Mouse (Mus musculus) heart, embryonic 11.5 days (tissue): ENCODE measurements around the gene Serpinb9f. TPM values are rescaled to one million over a fixed set of nuclear protein-coding genes. Genes with fewer than 3 reads are reported as not detected.
"Not testable (repeated sequence)": the region's sequence is repeated elsewhere in the genome, so short reads cannot be mapped to it uniquely, and the experiment has no call there.

Experiments used
- ATAC-seq: fragments of 200-750 bp; cut with Nextera tagmentation; replicated peaks from 2 replicates; pipeline ENCODE4 v1.8.0; 2017; ENCODE audit warnings: moderate library complexity; ENCODE audit not compliant: insufficient number of reproducible peaks, low FRiP score, low TSS enrichment
- H3K27ac ChIP-seq: fragments of 300-500 bp; sonication (generic); 2 replicates; pipeline ENCODE4 v1.5.1; 2014; ENCODE audit warnings: mild to moderate bottlenecking, low read depth, low read length
- H3K27me3 ChIP-seq: fragments of 300-500 bp; sonication (generic); 2 replicates; pipeline ENCODE4 v1.6.1; 2014; ENCODE audit warnings: mild to moderate bottlenecking, low read length, mixed read lengths; ENCODE audit not compliant: control insufficient read depth, insufficient read depth
- H3K36me3 ChIP-seq: fragments of 300-500 bp; sonication (generic); 2 replicates; pipeline ENCODE4 v1.6.1; 2014; ENCODE audit warnings: mild to moderate bottlenecking, low read length, moderate library complexity, mixed read lengths; ENCODE audit not compliant: control insufficient read depth, insufficient read depth
- H3K4me1 ChIP-seq: fragments of 300-500 bp; sonication (generic); 2 replicates; pipeline ENCODE4 v1.6.1; 2014; ENCODE audit warnings: low read length; ENCODE audit not compliant: control insufficient read depth, insufficient read depth
- H3K4me2 ChIP-seq: fragments of 300-500 bp; sonication (generic); 2 replicates; pipeline ENCODE4 v1.6.1; 2014; ENCODE audit warnings: mild to moderate bottlenecking, moderate library complexity
- H3K4me3 ChIP-seq: fragments of 300-500 bp; sonication (generic); 2 replicates; pipeline ENCODE4 v1.5.1; 2014; ENCODE audit warnings: low read depth, low read length
- H3K9ac ChIP-seq: fragments of 300-500 bp; sonication (generic); 2 replicates; pipeline ENCODE4 v1.6.1; 2014; ENCODE audit warnings: mild to moderate bottlenecking, low read depth, low read length, moderate library complexity
- H3K9me3 ChIP-seq: fragments of 300-500 bp; sonication (generic); replicated peaks from 2 replicates; pipeline ENCODE4 v1.6.1; 2016; ENCODE audit warnings: low read length; ENCODE audit not compliant: control insufficient read depth
- WGBS: fragments of 180-500 bp; shearing (Covaris S2); extraction: QIAGEN DNeasy Blood & Tissue Kit; methylation state at CpG from one replicate; pipeline ENCODE4 v1.1.7; 2014; ENCODE audit not compliant: insufficient replicate concordance; 5-methylcytosine and 5-hydroxymethylcytosine counted together
- polyA plus RNA-seq: library from polyadenylated mRNA; unstranded; fragments of >200 nt; fragmentation: Nextera tagmentation; extraction: Ambion mirVana; gene quantifications from 2 replicates; pipeline ENCODE4 v1.2.1, GENCODE M21; 2014

Gene Serpinb9f
- not detected in 2 replicates for polyA plus RNA-seq

GRCm38 (mm10) chr13:33323777-33324176, at the start of gene Serpinb9f:
Gene Serpinb9f, plus strand, starts transcription at chr13:33324077.
- WGBS = 80% methylated on average over 3 of the region's 3 CpGs
- H3K27ac ChIP-seq = not testable (repeated sequence)

GRCm38 (mm10) chr13:33308631-33309030, 15.2 kb upstream of the Serpinb9f start:
- not testable (repeated sequence) for H3K4me2 ChIP-seq, H3K27me3 ChIP-seq, H3K27ac ChIP-seq, H3K9ac ChIP-seq, H3K4me3 ChIP-seq, H3K9me3 ChIP-seq, H3K4me1 ChIP-seq, ATAC-seq, H3K36me3 ChIP-seq
- WGBS = 80% methylated on average over 4 of the region's 4 CpGs

More at GRCm38 (mm10) chr13:33323777-33324176, at the start of gene Serpinb9f:
- ATAC-seq, H3K27me3 ChIP-seq, H3K4me2 ChIP-seq, H3K9me3 ChIP-seq, H3K36me3 ChIP-seq, H3K9ac ChIP-seq, H3K4me3 ChIP-seq, H3K4me1 ChIP-seq: not testable (repeated sequence)

- H3K27me3 ChIP-seq, H3K4me1 ChIP-seq, H3K9ac ChIP-seq, H3K4me2 ChIP-seq, H3K4me3 ChIP-seq, ATAC-seq, H3K36me3 ChIP-seq, H3K9me3 ChIP-seq, H3K27ac ChIP-seq: not testable (repeated sequence)
- WGBS = no CpG with 5 or more reads among the region's 1 CpGs
Measured at GRCm38 (mm10) chr13:33356666-33357065, 32.8 kb downstream of the Serpinb9f start.

Other genes with a start within 250 kb of the Serpinb9f start
- not detected in 2 replicates for gene Serpinb1b, start 245.5 kb upstream of the Serpinb9f start, polyA plus RNA-seq
- not detected in 2 replicates for gene Serpinb9c, start 164.3 kb upstream of the Serpinb9f start, polyA plus RNA-seq
- not detected in 2 replicates for gene Serpinb9d, start 131.1 kb upstream of the Serpinb9f start, polyA plus RNA-seq
- gene Serpinb9e, start 74.5 kb upstream of the Serpinb9f start, polyA plus RNA-seq = not detected in 2 replicates
- gene Gm11397, start 71.7 kb downstream of the Serpinb9f start, polyA plus RNA-seq = not detected in 2 replicates
- not detected in 2 replicates for gene Serpinb9g, start 160.7 kb downstream of the Serpinb9f start, polyA plus RNA-seq